Mouse (Mus musculus) left cerebral cortex, postnatal 10 days (tissue): ENCODE measurements at regions not wholly inside any gene's neighbourhood (a gene's known extent, or its start where the extent isn't known, plus 50 kb on each side); places are given as distances from the start of the nearest gene placed in this dataset.
A peak's percentile ranks its signal among the peaks of the same experiment; 100 is the strongest.
"Not testable (repeated sequence)": the region's sequence is repeated elsewhere in the genome, so short reads cannot be mapped to it uniquely, and the experiment has no call there.

ENCODE experiments used
- DNase-seq, 2 experiments: peaks; one replicate each; pipeline ENCODE4 v3.0.0; 2021 to 2022; ENCODE audit warnings: low spot score in 2 of 2, mixed read lengths in 1 of 2; ENCODE audit errors: extremely low spot score in 1 of 2
- intact Hi-C: fragments of 180-260 bp; cut with DNase I; formaldehyde crosslinking; loops from one replicate; pipeline ENCODE4 v1.15.1; 2025

DNA sequence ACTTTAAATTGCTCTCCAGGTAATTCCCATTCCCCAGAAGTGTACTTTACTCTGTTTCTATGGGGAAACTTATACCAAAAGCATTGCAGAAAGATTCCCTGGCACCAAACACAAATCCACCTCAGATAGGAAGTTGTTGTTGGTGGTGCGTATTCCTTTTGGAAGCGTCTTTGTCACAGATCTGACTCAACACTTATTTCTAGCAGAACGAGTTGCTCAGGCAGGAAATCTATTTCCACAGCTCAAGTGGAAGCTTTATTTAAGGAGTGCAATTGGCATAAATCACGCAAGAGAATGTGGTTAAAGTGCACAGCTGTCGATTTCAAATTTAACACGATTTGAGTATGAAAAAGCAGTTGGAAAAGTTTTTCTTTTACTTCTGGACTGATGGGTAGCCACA, 436.9 kb upstream of the Ghitm start:
- intact Hi-C loops = no loop called here
- peak in 1 of 2 experiments; percentile 48 for DNase-seq

DNA sequence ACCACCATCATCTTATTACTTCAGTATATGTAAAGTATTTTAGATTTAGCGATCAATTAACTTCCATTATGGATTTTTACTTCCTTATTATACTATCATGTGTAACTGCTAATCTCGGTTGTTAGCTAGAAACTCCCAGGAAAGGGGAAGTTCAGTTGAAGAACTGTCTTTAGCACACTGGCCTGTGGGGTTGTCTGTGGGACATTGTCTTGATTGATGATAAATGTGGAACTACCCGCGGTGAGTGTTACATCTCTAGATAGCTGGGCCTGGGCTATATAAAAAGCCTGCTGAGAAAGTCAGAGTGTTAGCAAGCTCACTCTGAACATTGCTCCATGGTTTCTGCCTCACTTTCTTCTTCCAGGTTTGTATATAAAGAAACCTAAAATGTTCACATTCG, 423.2 kb upstream of the Ghitm start:
- DNase-seq = no peak
- intact Hi-C loops = no loop called here

DNA sequence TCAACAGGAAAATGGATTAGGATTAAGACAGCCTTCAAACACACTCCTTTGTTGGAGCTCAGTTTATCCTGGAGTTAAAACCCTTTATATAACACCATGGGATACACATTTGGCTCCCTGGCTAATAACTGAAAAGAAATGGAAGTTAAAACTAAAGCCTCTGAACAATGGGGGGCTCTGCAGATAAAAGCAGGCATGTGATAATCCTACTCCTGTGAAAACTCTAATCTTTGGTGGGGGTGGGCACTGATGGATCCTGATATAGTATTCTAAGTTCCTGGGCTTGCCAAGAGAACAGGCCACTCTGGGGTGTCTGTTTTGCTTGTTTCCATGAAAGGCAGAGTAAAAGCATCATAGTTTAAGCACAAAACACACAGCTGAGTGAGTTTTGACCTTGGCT, 388.5 kb upstream of the Ghitm start:
- intact Hi-C loops = no loop called here
- DNase-seq = no peak

DNA sequence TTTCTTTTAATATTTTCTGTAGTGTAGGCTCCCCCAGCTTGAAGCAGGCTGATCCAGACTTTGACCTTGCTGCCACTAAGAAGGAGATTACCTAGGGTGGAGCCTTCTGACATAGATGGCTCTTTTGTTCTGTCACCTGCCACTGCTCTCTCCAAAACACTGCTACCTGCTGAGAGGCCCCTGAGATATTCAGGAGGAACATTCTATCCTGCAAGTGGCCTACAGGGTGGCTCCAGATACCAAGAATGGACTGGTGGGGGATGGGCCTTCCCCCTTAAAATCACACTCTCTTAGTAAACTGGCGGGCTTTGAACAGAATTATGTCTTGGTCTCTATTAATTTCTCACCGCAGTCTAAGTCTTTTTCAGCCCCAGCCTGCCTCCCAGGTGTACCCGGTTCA, 385.6 kb upstream of the Ghitm start:
- intact Hi-C loops = not testable (repeated sequence)

DNA sequence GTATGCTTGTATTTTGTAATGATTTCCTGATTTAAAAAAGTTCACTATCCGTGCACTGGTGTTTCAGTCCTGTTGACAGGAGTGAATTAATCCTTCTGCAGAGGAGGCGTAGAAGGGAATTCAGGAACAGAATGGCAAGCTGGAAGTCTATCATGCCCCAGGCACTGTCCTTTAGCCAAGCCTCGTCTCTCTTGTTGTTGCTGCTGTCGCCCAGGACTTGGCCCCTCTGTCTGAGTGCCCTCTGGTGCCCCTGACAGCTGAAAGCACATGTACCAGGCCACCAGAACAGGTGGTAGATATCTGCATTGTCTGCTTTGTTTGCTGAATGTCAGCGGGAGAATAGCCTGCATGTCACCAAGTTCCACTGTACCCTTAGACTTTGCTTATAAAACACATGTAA, 370.2 kb upstream of the Ghitm start:
- intact Hi-C loops = no loop called here
- DNase-seq = no peak

More for the DNA sequence above, 385.6 kb upstream of the Ghitm start:
- not testable (repeated sequence) for DNase-seq

DNA sequence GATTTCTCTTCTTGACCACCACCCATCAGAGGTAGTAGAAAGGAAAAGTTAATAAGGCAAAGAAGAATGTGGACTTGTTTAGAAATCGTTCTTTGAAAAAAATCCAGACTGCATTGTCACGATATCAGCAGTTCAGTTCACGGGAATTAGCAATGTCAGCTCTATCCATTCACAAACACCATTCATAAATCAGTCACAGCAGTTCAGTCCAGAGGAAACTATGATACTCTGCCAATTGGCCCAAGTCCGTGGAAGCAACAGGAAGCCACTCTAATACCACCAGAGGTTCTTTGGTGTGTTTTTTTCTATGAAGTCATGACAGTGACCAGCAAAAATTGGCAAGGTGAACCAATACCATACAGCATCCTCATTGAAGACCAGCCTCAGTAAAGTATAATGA, 355.6 kb upstream of the Ghitm start:
- intact Hi-C loops = no loop called here
- no peak for DNase-seq

DNA sequence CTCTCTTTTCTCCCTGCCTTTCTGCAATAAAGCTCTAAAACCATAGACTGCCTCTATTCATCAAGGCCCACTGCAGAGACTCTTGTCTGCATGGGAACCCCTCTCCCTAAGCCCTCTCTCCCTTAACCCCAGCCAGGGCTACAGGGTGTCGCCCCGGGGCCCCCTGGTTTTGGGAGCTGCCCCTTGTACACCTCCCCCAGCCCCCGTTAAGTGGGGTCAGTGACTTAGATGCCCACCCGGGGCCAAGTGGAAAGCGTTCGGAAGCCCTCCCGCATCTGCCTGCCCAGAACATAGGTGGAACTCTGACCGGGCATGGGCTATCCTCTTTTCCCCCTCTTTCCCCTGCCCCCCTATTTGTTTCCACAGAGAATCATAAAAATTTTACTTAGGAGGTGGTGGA, 350.2 kb upstream of the Ghitm start:
- intact Hi-C loops = no loop called here

DNA sequence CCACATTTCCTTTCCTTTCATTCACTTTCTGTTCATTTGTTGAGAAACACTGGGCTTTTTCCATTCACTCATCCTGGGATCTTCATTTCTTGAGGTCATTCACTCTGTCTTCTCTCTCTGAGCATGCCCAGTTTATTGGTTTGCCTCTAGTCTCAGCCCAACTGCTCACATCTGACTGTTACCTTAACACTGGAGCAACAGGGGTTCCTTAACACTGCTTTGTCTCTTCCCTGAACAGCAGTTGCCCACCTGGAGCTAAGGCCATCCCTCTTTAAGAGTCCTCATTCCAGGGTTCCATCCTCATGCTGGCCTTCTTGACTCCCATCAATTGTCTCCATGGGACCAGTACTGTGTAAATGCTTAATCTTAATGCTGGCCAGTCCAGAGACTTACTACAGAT, 342.5 kb upstream of the Ghitm start:
- intact Hi-C loops = no loop called here
- no peak for DNase-seq

More for the DNA sequence above, 350.2 kb upstream of the Ghitm start:
- DNase-seq = no peak

DNA sequence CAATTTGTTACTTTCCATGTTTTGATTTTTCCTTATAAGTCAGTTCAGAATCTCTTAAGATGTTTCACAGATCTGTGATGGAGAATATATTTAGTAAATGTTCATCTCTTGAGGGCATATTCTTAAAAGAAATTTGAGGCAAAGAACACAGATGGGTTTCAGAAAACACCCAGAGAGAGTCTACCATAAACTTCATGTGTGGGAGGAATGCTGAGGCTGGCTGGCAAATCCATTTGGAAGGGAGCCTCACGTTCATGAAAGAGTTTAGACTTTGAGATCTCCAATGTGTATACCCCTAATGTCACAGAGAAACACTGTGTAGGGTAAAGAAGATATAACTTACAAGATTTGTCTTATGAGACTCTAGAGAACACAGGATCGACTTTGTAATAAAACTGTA, 333.6 kb upstream of the Ghitm start:
- intact Hi-C loops = no loop called here
- DNase-seq = peak in 1 of 2 experiments; percentile 12

DNA sequence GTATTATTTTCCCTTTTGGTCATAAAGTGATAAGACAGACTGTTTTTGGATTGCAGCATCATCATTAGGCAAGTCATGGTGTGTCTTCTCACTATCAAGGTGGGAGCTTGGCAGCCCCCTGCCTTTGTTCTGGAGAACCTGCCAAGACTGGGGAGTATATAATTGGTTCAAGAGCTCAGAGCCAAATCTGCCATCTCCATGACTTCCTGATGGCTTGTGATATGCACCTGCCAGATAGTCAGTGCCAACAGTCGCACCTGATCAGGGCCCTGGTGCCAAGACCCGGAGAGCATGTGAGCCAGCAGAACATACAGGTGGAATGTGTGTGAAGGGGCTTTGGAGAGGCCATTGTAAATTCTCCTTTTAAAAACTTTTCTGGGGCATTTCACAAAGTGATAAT, 305.8 kb upstream of the Ghitm start:
- no peak for DNase-seq
- intact Hi-C loops = no loop called here

DNA sequence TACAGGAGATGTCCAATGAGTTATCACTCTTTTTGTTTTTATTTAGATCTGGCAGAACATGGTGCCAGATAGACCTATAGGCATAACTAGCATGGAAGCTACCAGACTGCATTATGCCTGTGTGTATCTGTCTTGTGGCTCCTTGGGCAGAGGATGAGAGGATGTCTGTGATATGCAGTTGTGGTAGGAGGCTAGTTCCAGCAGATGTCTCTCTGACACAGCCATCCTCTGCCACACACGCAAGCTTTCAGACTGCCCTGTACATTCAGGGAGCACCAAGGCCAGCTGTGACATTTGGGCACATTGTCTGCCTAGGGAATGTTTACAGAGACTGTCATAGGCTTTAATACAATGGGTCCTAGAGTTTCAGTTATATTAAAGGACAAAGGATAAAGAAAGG, 295.6 kb upstream of the Ghitm start:
- no peak for DNase-seq
- intact Hi-C loops = no loop called here

DNA sequence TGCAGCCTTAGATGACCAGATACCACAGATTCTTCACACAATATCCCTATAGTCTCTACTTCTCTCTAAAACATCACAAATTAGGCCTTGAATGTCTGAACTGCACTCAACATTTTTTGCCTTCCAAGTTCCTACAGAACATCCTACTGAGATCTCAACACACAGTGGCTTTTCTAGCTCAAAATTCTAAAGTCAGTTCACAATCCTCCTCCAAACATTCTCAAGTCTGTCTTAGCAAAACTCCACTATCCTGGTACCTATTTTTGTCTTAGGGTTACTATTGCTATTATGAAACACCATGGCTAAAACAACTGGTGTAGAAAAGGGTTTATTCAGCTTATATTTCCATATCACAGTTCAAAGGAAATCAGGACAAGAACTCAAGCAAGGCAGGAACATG, 290.4 kb upstream of the Ghitm start:
- no peak for DNase-seq
- intact Hi-C loops = no loop called here

DNA sequence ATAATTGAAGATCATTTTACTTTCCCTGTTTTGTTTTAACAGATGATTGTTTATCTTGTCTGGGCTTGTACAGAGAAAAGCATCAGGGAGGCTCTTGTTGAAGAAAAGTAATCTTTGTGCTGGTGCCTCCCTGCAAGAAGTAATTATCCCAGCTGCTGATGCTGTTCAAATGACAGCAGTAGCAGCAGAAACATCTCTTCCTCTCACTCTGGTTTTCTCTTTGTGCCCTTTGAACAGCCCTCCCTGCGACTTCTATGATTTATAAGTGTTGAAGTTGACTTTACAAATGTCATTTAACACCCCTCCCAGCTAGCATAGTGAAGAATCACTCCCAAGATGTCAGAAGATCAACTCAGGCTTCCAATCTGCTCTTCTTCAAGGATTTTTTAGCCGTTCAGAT, 286.5 kb upstream of the Ghitm start:
- intact Hi-C loops = no loop called here
- no peak for DNase-seq

DNA sequence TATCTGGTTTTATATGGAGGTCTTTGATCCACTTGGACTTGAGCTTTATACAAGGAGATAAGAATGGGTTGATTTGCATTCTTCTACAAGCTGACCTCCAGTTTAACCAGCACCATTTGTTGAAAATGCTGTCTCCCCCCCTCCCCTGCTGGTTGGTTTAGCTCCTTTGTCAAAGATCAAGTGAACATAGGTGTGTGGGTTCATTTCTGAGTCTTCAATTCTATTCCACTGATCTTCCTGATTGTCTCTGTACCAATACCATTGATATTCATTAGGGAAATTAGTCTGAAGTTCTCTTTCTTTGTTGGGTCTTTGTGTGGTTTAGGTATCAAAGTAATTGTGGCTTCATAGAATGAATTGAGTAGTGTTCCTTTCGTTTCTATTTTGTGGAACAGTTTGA, 277.5 kb upstream of the Ghitm start:
- intact Hi-C loops, DNase-seq: not testable (repeated sequence)

DNA sequence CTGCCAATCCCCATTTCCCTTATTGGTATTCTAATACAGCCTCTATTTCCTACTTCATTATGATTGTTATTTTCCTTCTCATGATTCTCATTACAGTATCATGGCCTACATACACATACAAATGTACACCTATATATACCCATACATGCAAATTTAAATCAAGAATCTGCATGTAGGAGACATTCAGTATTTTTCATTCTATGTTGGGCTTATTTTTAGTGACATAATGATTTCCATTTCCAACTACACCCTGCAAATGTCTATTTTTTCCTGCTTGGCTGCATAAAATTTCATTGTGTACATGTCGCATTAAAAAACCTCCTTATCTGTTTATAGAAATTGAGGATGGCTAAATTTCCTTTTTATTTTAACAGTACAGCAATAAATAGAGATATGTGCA, 236.9 kb upstream of the Ghitm start:
- DNase-seq = no peak
- intact Hi-C loops = no loop called here

DNA sequence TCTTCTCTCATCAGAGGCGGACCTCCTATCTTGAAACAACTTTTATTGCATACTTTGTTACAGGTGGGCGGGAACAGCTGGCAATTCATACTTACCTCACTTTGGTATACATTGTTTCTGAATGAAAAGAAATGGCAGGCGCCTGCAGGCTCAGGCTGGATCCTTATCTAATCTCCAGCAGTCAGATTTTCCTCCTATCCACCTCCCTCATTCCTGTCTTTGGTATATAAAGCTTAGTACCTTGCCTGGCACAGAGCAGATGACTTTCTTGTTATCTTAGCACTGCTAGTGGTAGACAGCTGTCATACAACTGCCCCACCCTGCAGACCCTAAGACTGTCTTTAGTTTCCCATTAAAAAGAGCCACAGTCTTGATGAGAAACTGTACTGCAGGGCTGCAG, 226.8 kb upstream of the Ghitm start:
- DNase-seq = no peak
- intact Hi-C loops = no loop called here

DNA sequence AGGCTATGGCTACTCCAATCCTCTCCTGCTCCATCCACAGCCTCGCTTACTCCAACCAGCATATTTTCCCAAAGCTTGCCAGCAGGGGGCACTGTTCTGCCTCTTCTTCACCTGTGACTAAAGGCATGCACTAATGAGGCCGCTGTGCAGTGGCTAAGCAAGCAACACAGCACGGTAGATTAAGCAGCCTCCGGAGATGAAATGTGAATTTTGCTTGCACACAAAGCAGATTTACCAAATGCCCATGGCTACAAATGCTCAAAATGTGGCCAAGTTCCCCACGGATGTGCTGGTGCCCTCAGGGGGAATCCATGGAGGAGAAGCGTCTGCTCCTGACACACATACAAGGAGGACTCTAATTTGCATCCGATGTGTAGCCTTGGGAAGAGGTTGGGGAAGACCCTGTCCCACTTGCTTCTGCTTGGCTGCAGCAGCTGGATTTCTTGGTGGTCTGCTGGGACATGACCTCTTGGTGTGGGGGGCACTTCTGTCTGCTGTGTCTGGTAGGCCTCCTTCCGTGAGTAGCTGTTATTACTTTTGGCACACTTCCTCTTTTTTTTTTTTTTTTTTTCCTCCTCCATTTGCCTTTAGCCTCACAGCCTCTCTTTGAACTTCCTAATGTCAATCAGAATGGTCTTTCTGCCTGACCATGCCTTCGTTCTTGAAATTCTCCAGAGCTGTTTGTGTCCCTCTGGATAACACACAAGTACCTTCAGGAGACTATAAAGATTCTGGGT, 221.1 kb upstream of the Ghitm start:
- peak; percentile 70 to 71 for DNase-seq
- intact Hi-C loops = no loop called here

DNA sequence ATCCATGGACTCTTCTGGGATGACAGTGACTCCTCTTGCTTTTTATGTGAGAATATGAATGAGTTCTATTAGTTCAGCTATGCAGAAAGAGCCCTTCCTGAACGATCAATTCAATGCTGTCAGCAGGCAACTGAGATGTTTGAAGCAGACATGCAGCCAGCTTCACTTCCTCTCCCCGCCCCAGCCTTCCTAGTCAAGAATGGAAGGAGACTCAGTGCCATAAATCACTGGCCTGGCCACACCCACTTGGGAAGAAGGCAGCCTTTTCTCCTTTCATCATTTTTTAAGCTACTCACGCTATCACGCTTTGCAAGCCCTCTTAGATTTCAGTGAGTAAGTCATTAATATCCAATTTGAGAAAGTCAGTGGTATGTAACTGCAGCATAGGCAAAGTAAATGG, 188.3 kb upstream of the Ghitm start:
- no peak for DNase-seq
- intact Hi-C loops = no loop called here

DNA sequence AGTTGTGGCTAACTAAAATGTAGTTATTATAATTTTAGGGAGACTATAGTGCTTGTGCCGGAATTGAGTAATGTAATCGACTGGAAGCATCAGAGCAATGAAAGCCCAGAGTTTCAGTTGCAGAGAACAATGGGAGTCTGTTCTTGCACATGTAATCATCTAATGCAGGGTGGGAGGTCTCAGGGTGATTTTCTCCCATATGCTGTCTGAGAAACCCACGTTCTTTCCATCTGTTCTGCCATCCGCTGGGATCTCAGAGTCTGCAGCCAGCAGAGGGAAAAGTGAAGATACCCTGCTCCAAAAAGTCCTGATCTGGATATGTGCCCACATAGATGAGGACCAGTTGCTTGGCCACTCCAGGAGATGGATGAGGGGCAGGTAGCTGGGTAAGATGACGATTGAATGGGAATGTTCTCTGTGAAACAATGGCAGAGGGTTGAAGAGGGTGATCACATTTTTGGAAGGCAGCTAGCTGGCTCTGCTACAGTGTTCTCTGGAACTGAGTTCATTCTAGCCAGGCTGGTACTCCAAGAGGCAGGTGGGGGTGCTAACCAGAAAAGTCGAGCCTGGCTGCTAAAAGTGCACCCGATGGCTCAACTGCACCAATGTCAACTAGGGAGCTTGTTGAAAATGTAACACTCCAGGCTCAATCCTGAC, 180.3 kb upstream of the Ghitm start:
- intact Hi-C loops = no loop called here
- DNase-seq = no peak

DNA sequence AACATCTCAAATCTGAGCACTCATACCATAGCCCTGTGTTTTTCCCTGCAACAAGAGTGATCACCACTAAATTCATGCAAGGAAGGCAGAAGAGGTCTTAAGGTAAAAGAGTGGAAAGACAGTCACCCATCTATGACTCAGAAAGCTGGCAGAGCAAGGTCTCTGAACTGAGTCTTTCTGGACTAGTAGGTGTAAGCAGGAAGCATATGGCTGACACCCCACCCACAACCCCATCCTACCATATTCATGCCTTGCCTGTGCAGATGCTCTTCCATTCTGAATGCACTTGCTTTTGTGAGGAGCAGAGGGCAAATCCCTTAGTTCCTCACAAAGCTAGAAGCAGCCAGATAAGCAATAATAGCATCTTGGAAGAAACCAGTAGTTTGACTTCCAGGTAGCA, 178.8 kb upstream of the Ghitm start:
- DNase-seq = no peak
- intact Hi-C loops = no loop called here

DNA sequence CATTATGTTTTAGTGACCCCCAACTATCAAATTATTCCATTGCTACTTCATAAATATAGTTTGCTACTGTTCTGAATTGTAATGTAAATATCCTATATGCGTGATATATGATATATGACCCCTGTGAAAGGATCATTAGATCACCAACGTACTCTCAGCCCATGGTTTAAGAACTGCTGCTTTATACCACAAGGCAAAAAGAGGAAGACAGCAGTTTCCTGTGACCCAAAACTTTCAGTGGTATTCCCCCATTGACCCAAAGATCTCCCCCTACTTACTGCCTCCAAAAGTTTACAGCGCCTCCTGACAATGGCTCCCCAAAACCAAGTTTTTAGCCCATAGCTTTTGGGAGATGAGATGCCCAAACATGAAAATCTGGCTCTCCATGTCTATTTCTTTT, 177.8 kb upstream of the Ghitm start:
- no peak for DNase-seq
- intact Hi-C loops = no loop called here
